In genomic region chr17:28142700-28143610, GRCm38 (mm10) we compare ENCODE assay signal across 8 mouse cellular contexts. TPM values are rescaled to one million over a fixed set of nuclear protein-coding genes. Genes with fewer than 3 reads are reported as not detected.
DNase-seq lines count a peak whose midpoint lies in the region; ATAC-seq lines count a peak whose summit lies in the region.

No protein-coding gene starts in this region.

- 3% methylated on average over 32 of the region's 33 CpGs for WGBS in heart, embryonic 16.5 days
- WGBS in hindbrain, embryonic 10.5 days: under 1% methylated on average over 33 of the region's 33 CpGs
- WGBS in midbrain, embryonic 13.5 days: under 1% methylated on average over 33 of the region's 33 CpGs

- intact Hi-C loops in heart, postnatal 36 days (cut with DNase I): no loop called here

- peak overlapping the region; percentile 56 for H3K9ac ChIP-seq in heart, embryonic 16.5 days (ENCODE audit: low read length)
- H3K9ac ChIP-seq in midbrain, embryonic 13.5 days (replicated peaks): peak overlapping the region; percentile 91

- H3K9me3 ChIP-seq in heart, embryonic 16.5 days (replicated peaks; ENCODE audit: control insufficient read depth, low read length): no peaks in the 10 kb centered on the region
- H3K9me3 ChIP-seq in hindbrain, embryonic 10.5 days: no peaks in the 10 kb centered on the region
- no peaks in the 10 kb centered on the region for H3K9me3 ChIP-seq in midbrain, embryonic 13.5 days

- H3K27me3 ChIP-seq in heart, embryonic 16.5 days (ENCODE audit: control insufficient read depth, insufficient read depth, low read length): peaks cover 67% of the 10 kb centered on the region
- peaks cover 64% of the 10 kb centered on the region for H3K27me3 ChIP-seq in hindbrain, embryonic 10.5 days (ENCODE audit: insufficient read depth, poor library complexity, severe bottlenecking)
- peaks cover 14% of the 10 kb centered on the region for H3K27me3 ChIP-seq in midbrain, embryonic 13.5 days

- peak overlapping the region; percentile 65 for H3K4me3 ChIP-seq in heart, embryonic 16.5 days (ENCODE audit: low read length)
- H3K4me3 ChIP-seq in hindbrain, embryonic 10.5 days: peak overlapping the region; percentile 94
- peak overlapping the region; percentile 76 for H3K4me3 ChIP-seq in midbrain, embryonic 13.5 days (replicated peaks)

- H3K4me2 ChIP-seq in heart, embryonic 16.5 days (ENCODE audit: low read depth, low read length): peak overlapping the region; percentile 99
- peak overlapping the region; percentile 87 for H3K4me2 ChIP-seq in midbrain, embryonic 13.5 days (replicated peaks)

- peaks cover 20% of the 10 kb centered on the region for H3K4me1 ChIP-seq in heart, embryonic 16.5 days (ENCODE audit: control insufficient read depth, insufficient read depth, low read length)
- peaks cover 87% of the 10 kb centered on the region for H3K4me1 ChIP-seq in hindbrain, embryonic 10.5 days (replicated peaks)
- H3K4me1 ChIP-seq in midbrain, embryonic 13.5 days (replicated peaks): peaks cover 76% of the 10 kb centered on the region

- H3K36me3 ChIP-seq in heart, embryonic 16.5 days (ENCODE audit: control insufficient read depth, insufficient read depth): no peaks in the 10 kb centered on the region
- H3K36me3 ChIP-seq in hindbrain, embryonic 10.5 days: peaks cover 5% of the 10 kb centered on the region
- no peaks in the 10 kb centered on the region for H3K36me3 ChIP-seq in midbrain, embryonic 13.5 days

- DNase-seq in heart, postnatal 36 days: no peak
- peak; percentile 52 for DNase-seq in adrenal gland, postnatal 14 days
- peak; percentile 66 for DNase-seq in hindbrain, embryonic 10.5 days (ENCODE audit: low spot score)
- no peak for DNase-seq in cerebellum, adult 9-10 months

- no peak overlapping the region for H3K27ac ChIP-seq in heart, embryonic 16.5 days (ENCODE audit: low read length)
- H3K27ac ChIP-seq in hindbrain, embryonic 10.5 days: peak overlapping the region; percentile 98
- H3K27ac ChIP-seq in midbrain, embryonic 13.5 days: peak overlapping the region; percentile 96

- no peak for ATAC-seq in heart, embryonic 16.5 days (replicated peaks; ENCODE audit: extremely low read depth, insufficient read depth, low FRiP score)
- no peak for ATAC-seq in midbrain, embryonic 13.5 days
- ATAC-seq in monocyte, adult 5-6 weeks (replicated peaks; ENCODE audit: insufficient number of reproducible peaks, low FRiP score, low TSS enrichment, poor library complexity, severe bottlenecking): no peak
- no peak for ATAC-seq in erythroblast, adult 5-6 weeks (replicated peaks; ENCODE audit: low FRiP score, poor library complexity, severe bottlenecking)

RNA-seq across cellular contexts. Expression of gene Scube3, which starts 1.0 kb away (rescaled TPM):
- 0.51 and 0.64 TPM in 2 replicates for polyA plus RNA-seq in heart, embryonic 16.5 days (2015; fragmentation: Nextera tagmentation; extraction: Ambion mirVana)
- under 1 TPM; 0.53 to 0.70 TPM for total RNA-seq in heart, postnatal 36 days (2021)
- 10.9 and 11.9 TPM in 2 replicates for total RNA-seq in adrenal gland, postnatal 14 days (2021)
- 10.7 and 11.0 TPM in 2 replicates for polyA plus RNA-seq in hindbrain, embryonic 10.5 days (2016; fragmentation: Nextera tagmentation; extraction: Ambion mirVana)
- polyA plus RNA-seq in midbrain, embryonic 13.5 days (2015; fragmentation: Nextera tagmentation; extraction: Ambion mirVana): 5.6 and 6.1 TPM in 2 replicates
- total RNA-seq in monocyte, adult 5-6 weeks (2017): under 0.01 TPM in 1 of 3 replicates, not detected in the others
- total RNA-seq in erythroblast, adult 5-6 weeks (2015; ENCODE audit: low replicate concordance): not detected in 2 replicates
- not detected in 2 replicates for total RNA-seq in erythroblast, adult 5-6 weeks (2017; ENCODE audit: low replicate concordance)

RNA-seq across cellular contexts. Expression of gene Zfp523, which starts 34.0 kb away (rescaled TPM):
- 20.5 and 22.2 TPM in 2 replicates for polyA plus RNA-seq in heart, embryonic 16.5 days (2015; fragmentation: Nextera tagmentation; extraction: Ambion mirVana)
- total RNA-seq in heart, postnatal 36 days (2021): 10 to 100 TPM; 14.3 to 16.0 TPM
- 36.8 and 43.4 TPM in 2 replicates for total RNA-seq in adrenal gland, postnatal 14 days (2021)
- polyA plus RNA-seq in hindbrain, embryonic 10.5 days (2016; fragmentation: Nextera tagmentation; extraction: Ambion mirVana): 36.1 and 39.8 TPM in 2 replicates
- 44.2 and 45.6 TPM in 2 replicates for polyA plus RNA-seq in midbrain, embryonic 13.5 days (2015; fragmentation: Nextera tagmentation; extraction: Ambion mirVana)
- total RNA-seq in monocyte, adult 5-6 weeks (2017): 1.3 to 6.9 TPM (median 5.1 TPM) in 3 replicates
- total RNA-seq in erythroblast, adult 5-6 weeks (2015; ENCODE audit: low replicate concordance): 1.5 and 2.3 TPM in 2 replicates
- total RNA-seq in erythroblast, adult 5-6 weeks (2017; ENCODE audit: low replicate concordance): 2.1 and 2.5 TPM in 2 replicates

Comparison
In these comparisons a context has a peak if more than half of its experiments do, and no peak if none do; other contexts are left out.
1. DNase-seq: peak in adrenal gland, postnatal 14 days (single experiment) and hindbrain, embryonic 10.5 days (single experiment); none in heart, postnatal 36 days (0 of 2) and cerebellum, adult 9-10 months (single experiment).
2. Peak in every context shown above with its lines, with median percentiles within 50 percentile points of each other: H3K4me3 ChIP-seq.